Mouse (Mus musculus) lung, adult 2 months (tissue): ENCODE data around the gene Fstl5.

ENCODE experiments used
- CTCF ChIP-seq: fragments of 200-500 bp; IDR thresholded peaks from 2 replicates; pipeline ENCODE4 v1.5.1; 2011; ENCODE audit warnings: mild to moderate bottlenecking, low read length, control low read depth; ENCODE audit not compliant: insufficient read depth
- POLR2A ChIP-seq: fragments of 200-500 bp; IDR thresholded peaks from 2 replicates; pipeline ENCODE4 v1.6.1; 2011; ENCODE audit warnings: low read depth, mild to moderate bottlenecking, control low read depth, low read length, borderline replicate concordance; ENCODE audit errors: extremely low read depth

DNA sequence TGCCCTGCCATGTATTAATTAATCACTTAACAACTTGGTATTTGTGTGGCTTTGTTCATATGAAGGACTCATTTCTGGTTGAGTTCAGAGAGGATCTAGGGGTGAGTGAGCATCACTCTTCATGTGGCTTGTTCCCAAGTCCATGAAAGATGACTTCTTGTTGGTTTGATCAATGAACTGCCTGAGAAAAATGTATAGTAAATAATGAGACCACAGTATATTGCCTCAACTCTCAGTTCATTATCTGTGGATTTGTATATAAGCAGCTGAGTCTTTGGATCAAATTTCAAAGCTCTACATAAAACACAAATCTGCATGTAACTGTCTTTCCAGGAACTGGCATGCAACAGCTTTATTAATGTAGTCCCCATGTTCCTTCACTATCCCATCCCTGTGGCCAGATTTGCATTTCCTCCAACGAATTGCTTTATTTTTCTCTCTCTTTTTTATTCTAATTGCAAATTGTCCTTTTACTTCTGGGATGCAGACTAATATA lies 623.1 kb downstream of the Fstl5 start:
- TF ChIP-seq CTCF (no peak), POLR2A (no peak)
